Mouse (Mus musculus) gonadal fat pad, adult 2 months (tissue): ENCODE results near the gene Dnah12. TPM values are rescaled to one million over a fixed set of nuclear protein-coding genes. Genes with fewer than 3 reads are reported as not detected.
"Not testable (repeated sequence)": the region's sequence is repeated elsewhere in the genome, so short reads cannot be mapped to it uniquely, and the experiment has no call there.

ENCODE experiments used
- DNase-seq: peaks from one replicate; pipeline ENCODE4 v3.0.0-alpha.2; 2012; ENCODE audit warnings: low read depth
- polyA plus RNA-seq: library from polyadenylated mRNA; depleted of rRNA; stranded (reverse); fragments of >200 nt; gene quantifications from 2 replicates; pipeline ENCODE4 v1.2.3, GENCODE M21; 2012; rRNA removed

The Dnah12 gene
- polyA plus RNA-seq: 0.46 and 0.72 TPM in 2 replicates

DNA sequence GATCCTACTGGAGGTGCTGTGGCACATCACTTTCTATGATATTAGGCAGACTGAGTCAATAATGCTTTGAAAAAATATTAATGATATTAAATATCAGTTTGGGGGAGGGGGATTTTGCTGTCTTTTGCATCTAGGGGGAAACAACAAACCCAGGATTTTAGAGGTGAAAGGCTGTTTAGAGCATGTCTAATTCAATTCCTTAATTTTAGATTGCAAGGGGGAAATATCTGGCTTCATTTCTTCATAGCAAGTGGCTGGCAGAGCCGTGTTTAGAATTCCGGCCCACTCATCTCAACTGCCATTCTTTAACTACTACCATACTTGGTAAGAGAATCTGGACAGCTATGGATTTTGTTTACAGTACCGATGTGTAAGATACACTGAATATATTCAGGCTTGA, at the start of gene Dnah12:
Gene Dnah12, plus strand, starts transcription at position 301 of the 400 bp plus-strand sequence.
- no peak for DNase-seq

DNA sequence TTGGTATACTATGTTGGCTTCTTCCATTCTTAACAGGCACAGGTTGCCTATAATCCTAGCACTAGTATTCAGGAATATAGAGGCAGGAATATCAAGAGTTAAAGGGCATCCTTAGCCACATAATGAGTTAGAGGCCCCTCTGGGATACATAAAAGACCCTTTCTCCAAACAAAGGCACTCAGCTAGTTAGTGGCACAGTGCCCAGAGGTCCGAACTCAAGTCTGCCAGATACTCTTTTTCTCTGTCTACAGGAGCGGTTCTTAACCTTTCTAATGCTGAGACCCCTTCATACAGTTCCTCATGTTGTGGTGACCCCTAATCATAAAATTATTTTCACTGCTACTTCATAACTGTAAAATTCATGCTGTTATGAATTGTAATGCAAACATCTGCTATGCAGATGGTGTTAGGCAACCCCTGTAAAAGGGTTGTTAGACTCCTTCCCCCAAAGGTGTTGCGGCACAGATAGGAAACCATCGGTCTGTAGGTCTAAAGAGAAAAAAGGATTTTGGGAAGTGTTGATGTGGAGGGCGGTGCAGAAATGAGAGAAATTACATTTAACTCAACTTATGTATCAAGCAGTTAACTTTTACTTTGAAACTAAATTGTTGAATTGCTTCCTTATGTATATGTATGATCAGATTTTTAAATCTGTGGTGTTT, 47.0 kb upstream of the Dnah12 start:
- DNase-seq: no peak

DNA sequence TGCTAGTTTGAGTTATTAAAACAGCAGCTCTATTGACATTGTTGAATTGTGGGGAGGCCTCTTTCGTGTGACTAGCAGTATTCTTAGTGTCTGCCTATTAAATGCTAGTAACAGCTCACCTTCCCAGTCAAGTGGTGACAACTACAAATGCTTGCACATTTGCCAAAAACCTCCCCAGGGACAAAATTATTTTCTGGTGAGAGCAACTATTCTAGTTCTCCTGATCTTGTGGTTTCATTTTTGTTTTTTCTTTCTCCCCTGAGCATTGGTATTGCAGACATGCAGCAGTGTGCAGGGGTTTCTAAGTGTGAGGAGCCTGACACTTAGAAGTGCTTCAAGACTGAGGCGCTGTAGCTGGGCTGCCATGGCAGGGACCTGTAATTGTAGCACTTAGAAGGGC, 45.3 kb upstream of the Dnah12 start:
- no peak for DNase-seq

DNA sequence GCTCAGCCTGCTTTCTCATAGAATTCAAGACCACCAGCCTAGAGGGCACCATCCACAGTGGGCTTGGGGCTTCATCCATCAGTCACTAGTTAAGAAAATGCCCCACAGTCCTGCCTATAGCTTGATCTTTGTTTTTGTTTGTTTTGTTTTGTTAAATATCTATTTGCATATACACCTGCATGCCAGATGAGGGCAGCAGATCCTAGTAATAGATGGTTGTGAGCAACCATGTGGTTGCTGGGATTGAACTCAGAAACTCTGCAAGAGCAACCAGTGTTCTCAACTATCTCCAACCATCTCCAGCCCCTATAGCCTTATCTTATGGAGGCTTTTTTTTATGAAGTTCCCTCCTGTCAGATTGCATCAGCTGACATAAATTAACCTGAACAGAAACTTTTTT, 41.2 kb upstream of the Dnah12 start:
- DNase-seq: no peak

DNA sequence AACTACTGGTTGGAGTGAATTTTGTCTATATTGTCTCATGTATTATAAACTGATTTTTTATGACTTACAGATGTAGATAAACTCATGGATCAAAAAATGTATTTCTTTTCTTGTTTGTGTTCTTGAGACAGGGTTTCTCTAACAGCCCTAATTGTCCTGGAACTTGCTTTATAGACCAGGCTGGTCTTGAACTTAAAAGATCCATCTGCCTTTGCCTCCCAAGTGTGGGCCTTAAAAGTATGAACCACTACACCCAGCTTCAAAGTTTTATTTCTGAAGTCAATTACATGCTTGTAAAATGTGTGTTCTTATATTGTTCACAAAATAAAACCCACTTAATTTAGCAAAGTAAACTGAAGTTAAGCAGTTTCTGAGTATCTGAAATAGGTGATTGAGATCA, 34.9 kb upstream of the Dnah12 start:
- DNase-seq: no peak

DNA sequence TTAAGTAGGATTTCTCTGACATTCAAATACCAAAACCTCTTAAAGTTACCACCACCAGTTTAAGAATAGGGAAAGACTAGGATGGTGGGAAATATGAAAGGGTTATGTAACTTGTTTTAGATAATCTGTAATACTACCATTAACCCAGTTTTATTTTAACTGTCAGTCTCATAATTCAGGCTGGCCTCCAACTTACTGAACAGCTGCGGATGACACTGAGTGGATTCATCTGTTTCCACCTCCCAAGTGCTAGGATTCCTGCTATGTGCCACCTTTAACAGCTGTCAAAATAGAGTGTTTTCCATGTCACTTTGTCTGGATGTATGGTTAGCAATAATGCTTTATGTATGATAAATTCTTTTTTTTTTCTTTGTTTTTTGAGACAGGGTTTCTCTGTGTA, 32.8 kb upstream of the Dnah12 start:
- DNase-seq: no peak

DNA sequence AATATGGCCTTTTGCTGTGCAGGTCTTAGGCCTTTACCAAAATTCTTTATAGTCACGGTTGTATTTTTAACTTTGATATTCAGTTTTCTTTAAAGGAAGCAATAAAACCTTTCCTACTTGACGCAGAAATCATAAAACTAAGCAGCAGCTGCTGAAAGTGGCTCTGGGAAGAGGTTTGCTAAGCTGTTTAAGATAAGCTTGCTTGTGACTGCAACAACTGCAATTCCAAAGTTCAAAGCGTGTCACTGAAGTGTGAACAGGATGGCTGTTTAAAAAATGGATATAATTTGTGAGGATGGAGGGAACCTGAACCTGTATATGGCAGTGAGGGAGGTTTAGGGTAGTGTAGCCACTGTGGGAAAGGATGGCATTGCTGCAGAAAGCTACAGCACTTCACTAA, 31.1 kb upstream of the Dnah12 start:
- no peak for DNase-seq

DNA sequence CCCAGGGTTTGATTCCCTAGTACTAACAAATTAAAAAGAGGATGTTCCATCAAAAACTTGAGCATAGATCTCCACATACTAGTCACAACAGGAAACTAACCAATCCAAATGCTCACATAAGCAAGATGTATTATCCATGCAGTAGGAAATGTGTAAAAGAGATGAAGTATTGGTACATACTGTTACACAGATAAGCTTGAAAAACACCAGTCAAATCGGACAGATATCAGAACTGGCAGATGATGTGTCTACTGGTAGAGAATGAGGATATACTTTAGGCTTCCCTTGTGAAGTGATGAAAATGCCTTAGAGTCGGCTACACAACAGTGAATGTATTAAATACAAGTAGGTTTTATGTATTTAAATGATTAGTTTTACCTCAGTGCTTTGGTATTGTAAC, 30.6 kb upstream of the Dnah12 start:
- no peak for DNase-seq

DNA sequence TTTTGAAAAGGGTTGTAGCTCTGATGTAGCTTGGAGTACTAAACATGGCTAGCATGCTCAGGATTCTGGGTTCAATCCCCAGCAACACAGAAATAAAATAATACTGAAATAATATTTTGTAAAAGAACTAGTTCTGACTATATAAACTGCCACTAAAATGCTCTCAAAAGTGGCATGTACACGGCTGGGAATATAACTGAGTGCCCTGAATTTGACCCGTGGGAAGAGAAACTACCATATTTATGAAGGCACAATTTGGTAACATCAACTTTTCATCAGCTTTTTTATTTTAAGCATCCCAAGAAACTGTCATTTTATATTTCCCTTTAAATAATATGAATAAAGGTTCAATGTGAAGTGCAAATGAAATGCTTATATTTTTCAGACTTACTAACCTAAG, 29.2 kb upstream of the Dnah12 start:
- no peak for DNase-seq

DNA sequence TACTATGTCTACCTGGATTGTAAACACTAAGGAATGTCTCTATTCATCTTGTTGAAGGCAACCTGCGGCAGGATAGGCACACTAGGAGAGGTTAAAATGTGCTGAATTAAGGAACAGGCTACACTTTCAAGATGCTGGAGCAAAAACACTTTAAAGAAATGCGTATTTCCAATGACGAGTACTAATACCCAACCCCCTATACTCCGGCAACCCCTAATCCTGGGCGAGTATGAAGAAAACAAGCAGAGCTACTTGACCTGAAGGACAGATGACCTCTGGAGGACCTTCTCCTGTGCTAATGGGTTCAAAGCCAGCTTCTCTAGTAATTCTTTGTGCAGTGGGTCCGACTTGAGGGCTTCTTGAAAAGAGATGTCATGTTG, 25.1 kb upstream of the Dnah12 start:
- DNase-seq: no peak

DNA sequence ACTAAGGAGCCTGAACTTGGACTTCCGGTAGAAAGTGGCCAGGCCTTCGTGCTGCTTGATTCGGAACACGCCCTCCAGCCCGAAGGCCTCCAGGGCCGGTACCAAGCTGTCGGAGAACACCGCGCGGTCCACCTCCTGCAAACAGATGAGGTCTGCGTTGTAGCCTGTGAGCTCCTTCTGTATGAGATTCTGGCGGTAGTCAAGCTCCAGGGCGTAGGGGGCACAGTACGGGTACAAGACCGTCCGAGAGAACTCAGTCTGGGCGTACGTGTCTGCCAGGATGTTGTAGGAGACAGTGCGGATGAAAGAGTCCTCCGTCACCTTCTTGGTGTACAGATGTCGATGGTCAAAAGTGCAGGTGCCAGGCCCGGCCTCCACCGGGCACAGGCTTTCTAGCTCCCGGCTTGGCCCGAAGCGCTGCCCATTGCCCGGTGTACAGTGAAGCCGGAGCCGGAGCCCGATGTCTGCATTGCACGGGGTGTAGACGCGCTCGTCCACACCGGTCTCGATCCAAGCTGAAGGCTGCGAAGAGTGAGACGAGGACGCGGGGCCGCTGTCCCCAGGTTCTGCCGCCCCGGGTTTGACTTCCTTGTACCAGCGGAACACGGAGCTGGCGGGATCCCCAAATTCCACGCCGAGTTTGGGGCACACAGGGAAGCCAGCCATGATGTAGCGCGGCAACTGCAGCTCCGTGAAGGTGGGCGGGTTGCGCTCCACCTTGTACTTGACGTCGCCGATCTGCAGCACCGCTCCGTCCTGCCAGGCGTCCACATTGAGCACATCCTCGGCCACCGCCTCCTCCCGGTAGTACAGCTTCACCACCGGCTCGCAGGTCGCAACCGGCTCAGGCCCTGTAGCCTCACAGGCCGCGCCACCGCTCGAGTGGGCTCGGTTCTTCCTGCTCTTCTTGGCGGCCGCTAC, 24.4 kb upstream of the Dnah12 start:
- no peak for DNase-seq

DNA sequence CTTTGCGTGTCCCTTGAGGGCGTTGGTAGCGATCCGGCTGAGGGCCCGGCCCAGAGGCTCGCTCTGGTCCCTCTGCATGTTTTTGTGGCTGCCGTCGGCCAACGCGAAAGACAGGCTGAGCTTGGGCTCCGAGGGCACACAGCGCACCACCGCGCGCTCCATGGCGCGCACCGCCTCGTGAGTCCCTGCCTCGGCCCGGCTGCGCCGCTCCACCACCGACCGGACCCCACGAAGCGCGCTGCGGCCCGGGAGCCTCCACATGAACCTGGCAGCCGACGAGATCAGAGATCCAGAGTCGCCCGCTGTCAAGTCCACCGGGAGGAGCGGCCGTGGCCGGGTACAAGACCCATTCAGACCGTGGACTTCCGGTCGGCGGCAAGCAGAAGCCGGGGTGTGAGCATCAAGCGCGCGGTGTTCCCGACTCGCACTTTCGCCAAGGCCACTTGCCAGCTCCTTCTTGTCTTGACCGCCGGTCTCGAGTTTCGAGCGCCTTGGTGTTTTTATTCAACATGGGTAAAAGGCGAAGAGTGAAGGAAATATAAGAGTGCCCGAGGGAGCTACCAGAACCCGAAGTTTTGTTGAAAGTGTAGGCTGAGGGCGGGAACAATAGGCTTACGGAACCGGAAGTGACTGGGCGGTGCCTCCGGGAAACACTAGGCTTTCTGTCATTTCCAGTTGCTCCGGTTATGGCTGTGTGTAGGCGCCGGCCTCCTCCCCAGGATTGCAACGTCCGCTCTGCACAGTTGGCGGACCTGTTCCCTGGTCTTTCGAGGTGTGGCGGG, 23.6 kb upstream of the Dnah12 start, which contains the start of gene Pde12:
Gene Pde12, minus strand, starts transcription at position 592 of the 782 bp plus-strand sequence.
- peak; percentile 86 for DNase-seq

DNA sequence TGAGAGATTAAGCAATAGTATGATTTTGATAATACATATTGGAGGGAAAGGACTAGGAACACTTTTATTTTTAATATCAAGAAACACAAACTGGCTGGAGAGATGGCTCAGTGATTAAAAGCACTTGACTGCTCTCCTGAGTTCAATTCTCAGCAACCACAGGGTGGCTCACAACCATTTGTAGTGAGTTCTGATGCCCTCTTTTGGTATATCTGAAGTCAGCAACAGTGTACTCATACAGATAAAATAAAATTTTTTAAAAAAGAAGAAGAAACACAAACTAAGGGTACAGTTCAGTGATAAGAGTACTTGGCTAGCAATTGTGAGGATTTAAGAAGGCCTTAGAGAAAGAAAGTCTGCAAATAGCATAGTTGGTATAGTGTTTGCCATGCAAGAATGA, 22.1 kb upstream of the Dnah12 start:
- DNase-seq: no peak

DNA sequence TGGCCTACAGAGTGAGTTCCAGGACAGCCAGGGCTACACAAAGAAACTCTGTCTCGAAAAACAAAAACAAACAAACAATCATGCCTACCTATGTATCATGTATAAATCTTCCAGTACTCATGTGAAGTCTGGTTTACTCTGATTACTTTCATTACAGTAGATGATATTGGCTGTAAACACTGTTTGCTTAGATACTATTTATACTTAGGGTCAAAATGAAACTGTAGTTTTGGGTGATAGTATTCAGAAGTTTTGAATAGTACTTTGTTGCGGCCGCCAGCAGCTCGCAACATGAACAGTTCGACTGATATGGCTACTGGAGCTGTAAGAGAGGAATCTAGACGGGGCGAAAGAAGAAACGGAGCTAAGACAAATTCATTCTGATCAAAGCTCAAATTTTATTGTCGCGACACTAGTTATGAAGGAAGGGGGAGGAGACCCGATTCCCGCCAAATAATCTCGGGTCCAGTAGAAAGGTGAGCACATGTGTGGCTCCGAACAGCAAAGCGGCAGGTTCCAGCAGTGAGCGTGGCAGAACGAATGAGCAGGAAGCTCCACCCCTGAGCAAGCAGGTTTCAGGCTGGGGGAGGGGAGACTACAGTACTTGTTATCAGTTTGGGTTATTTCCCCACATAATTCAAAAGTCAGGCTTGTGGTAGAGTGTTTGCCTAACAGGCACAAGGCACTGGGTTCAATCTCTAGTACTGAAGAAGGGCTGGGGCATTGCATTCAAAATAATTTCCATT, 21.0 kb upstream of the Dnah12 start:
- not testable (repeated sequence) for DNase-seq

DNA sequence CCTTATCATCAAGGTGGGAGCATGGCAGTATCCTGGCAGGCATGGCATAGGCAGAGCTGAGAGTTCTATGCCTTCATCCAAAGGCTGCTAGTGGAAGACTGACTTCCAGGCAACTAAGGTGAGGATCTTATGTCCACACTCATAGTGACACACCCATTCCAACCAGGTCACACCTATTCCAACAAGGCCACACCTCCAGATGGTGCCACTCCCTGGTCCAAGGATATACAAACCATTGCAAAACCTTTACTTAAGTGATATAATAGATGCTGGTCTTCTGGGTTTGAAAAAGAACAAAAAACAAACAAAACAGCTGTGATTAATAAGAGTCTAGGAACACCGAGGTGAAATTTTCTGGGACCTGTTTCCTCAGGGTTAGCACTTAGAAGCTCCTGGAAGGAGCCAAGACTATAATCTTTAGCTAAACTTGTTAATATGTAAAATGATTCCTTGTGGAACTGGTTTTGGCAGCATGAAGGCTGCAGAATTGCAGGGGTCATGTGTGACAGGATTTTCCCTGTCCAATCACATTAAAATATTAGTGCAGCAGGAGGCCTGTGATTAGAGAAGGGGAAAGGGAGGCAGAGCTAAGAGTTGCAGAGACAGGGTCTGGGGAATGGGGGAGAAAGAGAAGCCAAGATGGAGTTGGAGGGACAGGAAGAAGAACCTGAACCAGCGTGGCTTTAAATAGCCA, 18.5 kb upstream of the Dnah12 start:
- DNase-seq: not testable (repeated sequence)

DNA sequence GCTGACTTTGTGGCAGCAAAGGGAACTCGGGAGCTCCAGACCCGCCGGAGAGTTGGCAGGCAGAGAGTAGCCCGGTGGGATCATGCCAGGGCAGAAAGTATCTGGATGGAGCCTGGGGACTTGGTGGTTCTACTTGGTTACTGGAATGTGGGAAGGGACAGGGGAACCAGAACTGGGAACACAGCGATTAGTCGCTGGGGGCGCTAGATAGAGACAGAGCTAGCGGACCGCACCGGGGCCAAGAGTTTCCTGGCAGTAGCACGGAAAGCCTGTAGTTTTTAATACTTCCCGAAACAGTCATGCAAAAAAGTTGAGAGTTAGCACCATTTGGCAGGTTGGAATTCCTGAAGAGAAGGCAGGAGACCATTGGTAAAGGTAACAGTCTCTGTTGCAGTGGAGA, 17.7 kb upstream of the Dnah12 start:
- DNase-seq: no peak

DNA sequence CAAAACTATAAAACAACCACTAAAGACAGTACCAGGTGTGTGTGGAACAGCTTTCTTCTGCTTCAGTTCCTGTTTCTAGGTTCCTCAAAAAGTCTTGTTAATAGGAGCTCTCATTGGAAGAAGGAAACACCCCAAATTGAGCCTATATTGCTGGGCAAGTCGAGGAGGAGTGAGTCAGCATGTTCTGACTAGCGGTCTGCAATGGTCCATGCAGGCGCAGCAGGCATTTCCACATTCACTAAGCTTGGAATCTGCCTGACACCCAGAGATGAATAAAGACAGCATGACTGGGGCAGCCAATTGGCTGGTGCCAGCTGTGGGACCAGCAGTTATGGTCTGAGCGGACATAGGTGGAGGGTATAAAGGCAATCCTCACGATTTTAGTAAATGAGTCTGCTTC, 17.3 kb upstream of the Dnah12 start:
- no peak for DNase-seq

DNA sequence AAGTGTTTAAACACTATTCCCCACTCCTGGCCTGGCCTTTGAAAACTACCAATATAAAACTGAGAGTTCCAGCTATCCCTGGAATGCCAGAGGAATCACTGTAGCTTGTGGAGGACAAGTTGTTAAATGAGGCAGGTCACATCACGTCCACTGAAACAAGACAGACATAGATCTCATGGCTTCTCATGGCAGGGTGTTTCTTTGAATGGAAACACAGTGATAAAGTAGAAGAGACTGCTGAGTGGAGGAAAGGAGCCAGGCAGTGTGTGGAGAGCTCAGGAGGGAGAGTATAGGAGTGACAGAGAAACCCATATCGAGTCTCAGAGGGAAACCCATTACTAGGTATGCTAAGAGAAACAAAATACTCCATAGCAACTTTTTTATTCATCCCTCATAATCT, 2.3 kb upstream of the Dnah12 start:
- no peak for DNase-seq

DNA sequence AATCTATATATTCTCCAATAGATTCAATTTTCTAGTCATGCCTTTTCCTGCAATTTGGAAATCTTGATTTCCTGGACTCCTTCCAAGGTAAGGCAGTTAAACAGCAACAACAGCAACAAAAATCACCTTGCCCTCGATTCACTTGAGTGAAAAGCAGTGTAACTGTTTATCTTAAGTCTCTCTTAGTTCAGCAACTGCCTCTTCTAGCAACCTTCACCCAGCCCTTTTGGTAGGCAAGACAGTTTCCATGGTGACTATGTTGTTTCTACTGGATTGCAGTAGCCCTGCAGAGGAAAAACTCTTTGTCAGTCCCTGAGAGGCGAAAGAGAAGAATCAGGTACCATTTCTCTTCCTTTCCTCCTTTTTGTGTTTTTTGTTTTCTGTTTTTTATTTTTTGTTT, 1.7 kb upstream of the Dnah12 start:
- DNase-seq: no peak

DNA sequence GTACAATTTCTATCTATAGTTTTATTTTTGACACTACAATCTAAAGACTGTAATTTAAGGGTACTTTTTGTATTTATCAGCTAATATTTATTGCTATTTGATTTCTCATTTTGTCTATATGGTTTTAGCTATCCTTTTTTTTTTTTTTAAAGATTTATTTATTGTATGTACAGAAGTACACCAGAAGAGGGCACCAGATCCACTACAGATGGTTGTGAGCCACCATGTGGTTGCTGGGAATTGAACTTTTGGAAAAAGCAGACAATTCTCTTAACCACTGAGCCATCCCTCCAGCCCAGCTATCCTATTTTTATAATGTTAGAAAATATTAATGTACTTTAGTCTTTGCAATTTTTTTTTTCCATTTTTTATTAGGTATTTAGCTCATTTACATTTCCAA, 4.8 kb downstream of the Dnah12 start:
- DNase-seq: no peak

DNA sequence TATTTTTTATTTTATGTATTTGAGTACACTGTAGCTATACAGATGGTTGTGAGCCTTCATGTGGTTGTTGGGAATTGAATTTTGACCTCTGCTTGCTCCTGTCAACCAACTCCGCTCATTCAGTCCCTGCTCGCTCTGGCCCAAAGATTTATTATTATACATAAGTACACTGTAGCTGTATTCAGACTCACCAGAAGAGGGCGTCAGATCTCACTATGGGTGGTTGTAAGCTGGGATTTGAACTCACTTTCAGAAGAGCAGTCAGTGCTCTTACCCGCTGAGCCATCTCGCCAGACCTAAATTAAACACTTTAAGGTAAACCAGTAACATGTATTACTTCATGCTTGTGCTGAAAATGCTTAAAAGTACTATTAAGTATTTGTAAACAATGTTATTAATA, 12.2 kb downstream of the Dnah12 start:
- DNase-seq: not testable (repeated sequence)
